ENCODE assay signal across 17 mouse cellular contexts in genomic region chr13:38626229-38626525, GRCm38 (mm10). TPM values are rescaled to one million over a fixed set of nuclear protein-coding genes. Genes with fewer than 3 reads are reported as not detected.
DNase-seq lines count a peak whose midpoint lies in the region; ATAC-seq and TF ChIP-seq lines count a peak whose summit lies in the region.
"Had no signal": no experiment of that assay in that cellular context is flagged by ENCODE, and none has a peak within 500 bp of the region (broad histone marks: within the 10 kb centered on the region; RNA-seq: fewer than 3 reads in every experiment).

No protein-coding gene starts in this region.

- no peaks in the 10 kb centered on the region for H3K27me3 ChIP-seq in forebrain, postnatal 0 days (ENCODE audit: insufficient read depth, low read length)
- H3K27me3 ChIP-seq in forebrain, embryonic 14.5 days (replicated peaks; ENCODE audit: control insufficient read depth, insufficient read depth, low read length): no peaks in the 10 kb centered on the region
- no peaks in the 10 kb centered on the region for H3K27me3 ChIP-seq in hindbrain, postnatal 0 days (ENCODE audit: insufficient read depth, low read length)
- H3K27me3 ChIP-seq in hindbrain, embryonic 13.5 days: no peaks in the 10 kb centered on the region
- H3K27me3 ChIP-seq in lung, embryonic 16.5 days (ENCODE audit: control insufficient read depth, insufficient read depth, low read depth, low read length): no peaks in the 10 kb centered on the region
- H3K27me3 ChIP-seq in liver, embryonic 15.5 days: no peaks in the 10 kb centered on the region
- H3K27me3 ChIP-seq: kidney, embryonic 15.5 days; limb, embryonic 12.5 days; stomach, embryonic 15.5 days had no signal

- H3K9ac ChIP-seq in forebrain, postnatal 0 days: no peak overlapping the region
- no peak overlapping the region for H3K9ac ChIP-seq in forebrain, embryonic 14.5 days (ENCODE audit: low read length)
- no peak overlapping the region for H3K9ac ChIP-seq in hindbrain, postnatal 0 days (replicated peaks; ENCODE audit: low read length)
- H3K9ac ChIP-seq in hindbrain, embryonic 13.5 days: no peak overlapping the region
- H3K9ac ChIP-seq in lung, embryonic 16.5 days (ENCODE audit: low read length): no peak overlapping the region
- H3K9ac ChIP-seq in liver, embryonic 15.5 days: 0 out of 2 replicates have a peak overlapping the region, but pooled peaks have one; percentile 21
- H3K9ac ChIP-seq: kidney, embryonic 15.5 days; limb, embryonic 12.5 days; stomach, embryonic 15.5 days had no signal

- H3K9me3 ChIP-seq in forebrain, postnatal 0 days (ENCODE audit: low read length): no peaks in the 10 kb centered on the region
- no peaks in the 10 kb centered on the region for H3K9me3 ChIP-seq in forebrain, embryonic 14.5 days (replicated peaks; ENCODE audit: control insufficient read depth, low read length)
- no peaks in the 10 kb centered on the region for H3K9me3 ChIP-seq in hindbrain, postnatal 0 days (ENCODE audit: low read length)
- H3K9me3 ChIP-seq in hindbrain, embryonic 13.5 days: no peaks in the 10 kb centered on the region
- no peaks in the 10 kb centered on the region for H3K9me3 ChIP-seq in lung, embryonic 16.5 days (ENCODE audit: control insufficient read depth, low read length)
- H3K9me3 ChIP-seq in liver, embryonic 15.5 days (replicated peaks): no peaks in the 10 kb centered on the region
- H3K9me3 ChIP-seq: kidney, embryonic 15.5 days; limb, embryonic 12.5 days; stomach, embryonic 15.5 days had no signal

- H3K27ac ChIP-seq in forebrain, postnatal 0 days (ENCODE audit: low read depth, low read length): no peak overlapping the region
- H3K27ac ChIP-seq in forebrain, embryonic 14.5 days (ENCODE audit: low read depth, low read length): no peak overlapping the region
- 0 out of 2 replicates have a peak overlapping the region, but pooled peaks have one; percentile 32 for H3K27ac ChIP-seq in hindbrain, postnatal 0 days
- no peak overlapping the region for H3K27ac ChIP-seq in hindbrain, embryonic 13.5 days
- no peak overlapping the region for H3K27ac ChIP-seq in lung, embryonic 16.5 days (ENCODE audit: low read length)
- no peak overlapping the region for H3K27ac ChIP-seq in liver, embryonic 15.5 days (replicated peaks)
- no peak overlapping the region for H3K27ac ChIP-seq in layer of hippocampus, adult 2 months
- H3K27ac ChIP-seq: kidney, embryonic 15.5 days; limb, embryonic 12.5 days; macrophage; stomach, embryonic 15.5 days had no signal

- no peak overlapping the region for H3K4me2 ChIP-seq in forebrain, postnatal 0 days (ENCODE audit: low read depth)
- no peak overlapping the region for H3K4me2 ChIP-seq in forebrain, embryonic 14.5 days (ENCODE audit: low read length)
- no peak overlapping the region for H3K4me2 ChIP-seq in hindbrain, postnatal 0 days (ENCODE audit: low read depth, low read length)
- H3K4me2 ChIP-seq in hindbrain, embryonic 13.5 days: no peak overlapping the region
- H3K4me2 ChIP-seq in lung, embryonic 16.5 days (ENCODE audit: low read depth, low read length): no peak overlapping the region
- no peak overlapping the region for H3K4me2 ChIP-seq in liver, embryonic 15.5 days
- H3K4me2 ChIP-seq: kidney, embryonic 15.5 days; limb, embryonic 12.5 days; stomach, embryonic 15.5 days had no signal

- no peak overlapping the region for H3K4me3 ChIP-seq in forebrain, postnatal 0 days (ENCODE audit: low read depth, low read length)
- no peak overlapping the region for H3K4me3 ChIP-seq in forebrain, embryonic 14.5 days (ENCODE audit: low read depth, low read length)
- H3K4me3 ChIP-seq in hindbrain, postnatal 0 days (ENCODE audit: low read length): no peak overlapping the region
- no peak overlapping the region for H3K4me3 ChIP-seq in hindbrain, embryonic 13.5 days
- H3K4me3 ChIP-seq in lung, embryonic 16.5 days (ENCODE audit: low read length): no peak overlapping the region
- H3K4me3 ChIP-seq in liver, embryonic 15.5 days (replicated peaks): no peak overlapping the region
- H3K4me3 ChIP-seq in layer of hippocampus, adult 2 months: no peak overlapping the region
- H3K4me3 ChIP-seq: erythroblast, embryonic 14.5 days; kidney, embryonic 15.5 days; limb, embryonic 12.5 days; stomach, embryonic 15.5 days had no signal

- WGBS in forebrain, postnatal 0 days: 18% methylated on average over 6 of the region's 6 CpGs
- WGBS in forebrain, embryonic 14.5 days: 20% methylated on average over 6 of the region's 6 CpGs
- WGBS in hindbrain, postnatal 0 days: 15% methylated on average over 6 of the region's 6 CpGs
- 19% methylated on average over 6 of the region's 6 CpGs for WGBS in hindbrain, embryonic 13.5 days
- 38% methylated on average over 6 of the region's 6 CpGs for WGBS in lung, embryonic 16.5 days
- 48% methylated on average over 6 of the region's 6 CpGs for WGBS in liver, embryonic 15.5 days (ENCODE audit: insufficient replicate concordance)

- peak; percentile 10; the same call in 1 of the 2 replicates for ATAC-seq in forebrain, postnatal 0 days
- ATAC-seq in forebrain, embryonic 14.5 days: no peak
- ATAC-seq in hindbrain, postnatal 0 days: 0 out of 2 replicates have a peak, but pooled peaks have one; percentile 45
- no peak for ATAC-seq in hindbrain, embryonic 13.5 days (ENCODE audit: low FRiP score)
- 0 out of 2 replicates have a peak, but pooled peaks have one; percentile 43 for ATAC-seq in lung, embryonic 16.5 days (ENCODE audit: low read depth)
- no peak for ATAC-seq in liver, embryonic 15.5 days (ENCODE audit: insufficient read depth)

- no peak for TF ChIP-seq CTCF in forebrain, postnatal 0 days (IDR thresholded peaks at IDR 0.05; ENCODE audit: low read depth)
- no peak for TF ChIP-seq CTCF in hindbrain, postnatal 0 days (IDR thresholded peaks at IDR 0.05; ENCODE audit: low read depth)
- TF ChIP-seq CTCF in layer of hippocampus, adult 2 months (conservative IDR thresholded peaks at IDR 0.05): no peak

- DNase-seq in forebrain, postnatal 0 days: no peak
- no peak for DNase-seq in forebrain, embryonic 14.5 days (ENCODE audit: low spot score)
- no peak for DNase-seq in hindbrain, postnatal 0 days (ENCODE audit: low spot score)
- no peak for DNase-seq in lung, postnatal 36 days
- no peak for DNase-seq in layer of hippocampus, adult 2 months (ENCODE audit: low spot score in 2 of 2)
- DNase-seq: cerebellum, adult 11 months; cerebellum, adult 9-11 months; gastrocnemius, postnatal 25 days; lung, adult 2 months had no signal

- H3K36me3 ChIP-seq in forebrain, postnatal 0 days (ENCODE audit: insufficient read depth): peaks cover 12% of the 10 kb centered on the region; the same call in 1 of the 2 replicates
- peaks cover 3% of the 10 kb centered on the region; the same call in 1 of the 2 replicates for H3K36me3 ChIP-seq in forebrain, embryonic 14.5 days (ENCODE audit: control insufficient read depth, insufficient read depth, low read length)
- no peaks in the 10 kb centered on the region; the same call in 1 of the 2 replicates for H3K36me3 ChIP-seq in hindbrain, postnatal 0 days (ENCODE audit: insufficient read depth, low read length)
- peaks cover 31% of the 10 kb centered on the region for H3K36me3 ChIP-seq in hindbrain, embryonic 13.5 days
- H3K36me3 ChIP-seq in lung, embryonic 16.5 days (ENCODE audit: control insufficient read depth, insufficient read depth, low read length): peaks cover 3% of the 10 kb centered on the region; the same call in 1 of the 2 replicates
- peaks cover 19% of the 10 kb centered on the region for H3K36me3 ChIP-seq in liver, embryonic 15.5 days (replicated peaks)
- H3K36me3 ChIP-seq: stomach, embryonic 15.5 days had no signal

- H3K4me1 ChIP-seq in forebrain, postnatal 0 days (ENCODE audit: insufficient read depth): no peaks in the 10 kb centered on the region
- no peaks in the 10 kb centered on the region for H3K4me1 ChIP-seq in forebrain, embryonic 14.5 days (ENCODE audit: control insufficient read depth, insufficient read depth, low read length)
- H3K4me1 ChIP-seq in hindbrain, postnatal 0 days (ENCODE audit: insufficient read depth, low read length): no peaks in the 10 kb centered on the region
- H3K4me1 ChIP-seq in hindbrain, embryonic 13.5 days (replicated peaks): peaks cover 5% of the 10 kb centered on the region; the same call in 1 of the 2 replicates
- H3K4me1 ChIP-seq in lung, embryonic 16.5 days (replicated peaks; ENCODE audit: control insufficient read depth, insufficient read depth, low read length): no peaks in the 10 kb centered on the region
- peaks cover 30% of the 10 kb centered on the region for H3K4me1 ChIP-seq in liver, embryonic 15.5 days (replicated peaks)
- H3K4me1 ChIP-seq: kidney, embryonic 15.5 days; limb, embryonic 12.5 days; stomach, embryonic 15.5 days had no signal

RNA-seq across cellular contexts. Expression of gene Bloc1s5, which starts 8.7 kb away (rescaled TPM):
- 9.8 and 10.3 TPM in 2 replicates for total RNA-seq in forebrain, postnatal 0 days (2014; rRNA removed)
- 20.2 and 22.9 TPM in 2 replicates for polyA plus RNA-seq in forebrain, postnatal 0 days (2015; fragmentation: Nextera tagmentation; extraction: Ambion mirVana)
- 21.6 and 24.6 TPM in 2 replicates for polyA plus RNA-seq in forebrain, embryonic 14.5 days (2014; fragmentation: Nextera tagmentation; extraction: Ambion mirVana)
- total RNA-seq in hindbrain, postnatal 0 days (2014; rRNA removed): 9.7 and 10.1 TPM in 2 replicates
- polyA plus RNA-seq in hindbrain, postnatal 0 days (2015; fragmentation: Nextera tagmentation; extraction: Ambion mirVana): 22.2 and 23.5 TPM in 2 replicates
- 25.0 and 26.0 TPM in 2 replicates for polyA plus RNA-seq in hindbrain, embryonic 13.5 days (2015; fragmentation: Nextera tagmentation; extraction: Ambion mirVana)
- polyA plus RNA-seq in lung, embryonic 16.5 days (2015; fragmentation: Nextera tagmentation; extraction: Ambion mirVana): 16.6 and 19.5 TPM in 2 replicates
- polyA plus RNA-seq in liver, embryonic 15.5 days (2015; fragmentation: Nextera tagmentation; extraction: Ambion mirVana): 10.3 and 10.5 TPM in 2 replicates
- 10 to 100 TPM in 1 of 2 experiments, 1 to 10 TPM in 1; 9.0 to 11.8 TPM for total RNA-seq in layer of hippocampus, adult 2 months (2021)

RNA-seq across cellular contexts. Expression of gene Eef1e1, which starts 32.7 kb away (rescaled TPM):
- total RNA-seq in forebrain, postnatal 0 days (2014; rRNA removed): 45.2 and 46.3 TPM in 2 replicates
- polyA plus RNA-seq in forebrain, postnatal 0 days (2015; fragmentation: Nextera tagmentation; extraction: Ambion mirVana): 106 and 116 TPM in 2 replicates
- polyA plus RNA-seq in forebrain, embryonic 14.5 days (2014; fragmentation: Nextera tagmentation; extraction: Ambion mirVana): 104 and 112 TPM in 2 replicates
- 24.5 and 36.6 TPM in 2 replicates for total RNA-seq in hindbrain, postnatal 0 days (2014; rRNA removed)
- polyA plus RNA-seq in hindbrain, postnatal 0 days (2015; fragmentation: Nextera tagmentation; extraction: Ambion mirVana): 105 and 107 TPM in 2 replicates
- 91.3 and 91.6 TPM in 2 replicates for polyA plus RNA-seq in hindbrain, embryonic 13.5 days (2015; fragmentation: Nextera tagmentation; extraction: Ambion mirVana)
- polyA plus RNA-seq in lung, embryonic 16.5 days (2015; fragmentation: Nextera tagmentation; extraction: Ambion mirVana): 35.3 and 37.7 TPM in 2 replicates
- polyA plus RNA-seq in liver, embryonic 15.5 days (2015; fragmentation: Nextera tagmentation; extraction: Ambion mirVana): 37.2 and 41.9 TPM in 2 replicates
- 10 to 100 TPM; 30.0 to 30.6 TPM for total RNA-seq in layer of hippocampus, adult 2 months (2021)

Comparison
In these comparisons a context has a peak if more than half of its experiments do, and no peak if none do; other contexts are left out.
1. ATAC-seq: peak in forebrain, postnatal 0 days (single experiment), hindbrain, postnatal 0 days (single experiment) and lung, embryonic 16.5 days (single experiment); none in forebrain, embryonic 14.5 days (single experiment), hindbrain, embryonic 13.5 days (single experiment) and liver, embryonic 15.5 days (single experiment).